Mouse (Mus musculus): ENCODE results near the gene Snhg11. TPM values are rescaled to one million over a fixed set of nuclear protein-coding genes. Genes with fewer than 3 reads are reported as not detected.
A peak's percentile ranks its signal among the peaks of the same experiment; 100 is the strongest.

Snhg11 gene
- polyA plus RNA-seq, 1 experiment from 2014 or later: 5.7 TPM

- Histone ChIP-seq H3K4me1 (ENCODE audit: control insufficient read depth, insufficient read depth, low read length) (peaks cover 16% of the 10 kb centered on the region), H3K36me3 (ENCODE audit: control insufficient read depth, insufficient read depth, low read length) (peaks cover 35% of the 10 kb centered on the region), H3K9ac (ENCODE audit: low read depth, low read length) (no peak overlapping the region), H3K4me2 (ENCODE audit: low read depth, low read length) (no peak overlapping the region), H3K9me3 (ENCODE audit: control insufficient read depth, low read length) (no peaks in the 10 kb centered on the region), H3K27ac (ENCODE audit: low read length) (no peak overlapping the region), H3K4me3 (ENCODE audit: low read length) (no peak overlapping the region), H3K27me3 (replicated peaks; ENCODE audit: control insufficient read depth, insufficient read depth, low read length) (no peaks in the 10 kb centered on the region)
- no peak for ATAC-seq
- WGBS: 80% methylated on average over 7 of the region's 7 CpGs
Measured at GRCm38 (mm10) chr2:158354348-158355114, 20.9 kb upstream of the Snhg11 start.

GRCm38 (mm10) chr2:158355238-158355637 lies 20.2 kb upstream of the Snhg11 start:
- no peak overlapping the region for H3K9ac ChIP-seq (ENCODE audit: low read depth, low read length)
- no peak overlapping the region for H3K4me3 ChIP-seq (ENCODE audit: low read length)
- no peak overlapping the region for H3K4me2 ChIP-seq (ENCODE audit: low read depth, low read length)
- H3K27ac ChIP-seq (ENCODE audit: low read length): no peak overlapping the region
- 90% methylated on average over 2 of the region's 2 CpGs for WGBS
- H3K27me3 ChIP-seq (replicated peaks; ENCODE audit: control insufficient read depth, insufficient read depth, low read length): no peaks in the 10 kb centered on the region
- peaks cover 35% of the 10 kb centered on the region for H3K36me3 ChIP-seq (ENCODE audit: control insufficient read depth, insufficient read depth, low read length)
- ATAC-seq: no peak
- H3K4me1 ChIP-seq (ENCODE audit: control insufficient read depth, insufficient read depth, low read length): peaks cover 23% of the 10 kb centered on the region
- H3K9me3 ChIP-seq (ENCODE audit: control insufficient read depth, low read length): no peaks in the 10 kb centered on the region

DNA sequence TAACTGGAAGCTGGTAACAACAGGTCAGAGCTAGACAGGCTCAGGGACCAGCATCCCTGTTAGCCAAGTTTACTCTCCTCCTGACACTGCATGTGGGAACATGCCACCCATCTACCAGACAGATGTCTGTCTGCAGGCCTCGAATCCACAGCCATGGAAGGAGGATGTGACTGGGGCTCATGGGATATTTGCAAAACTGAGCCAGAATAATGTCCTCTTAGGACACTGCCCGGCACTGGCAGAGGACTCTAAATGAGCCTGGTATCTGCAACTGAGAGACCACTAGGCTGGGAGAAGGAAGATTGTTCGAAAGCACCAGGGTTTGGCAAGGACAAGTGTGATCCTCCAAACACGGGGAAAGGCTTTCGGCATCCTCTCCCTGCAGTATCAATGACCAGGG lies 19.3 kb upstream of the Snhg11 start:
- Histone ChIP-seq H3K9me3 (ENCODE audit: control insufficient read depth, low read length) (no peaks in the 10 kb centered on the region), H3K36me3 (ENCODE audit: control insufficient read depth, insufficient read depth, low read length) (peaks cover 35% of the 10 kb centered on the region), H3K4me1 (ENCODE audit: control insufficient read depth, insufficient read depth, low read length) (peaks cover 25% of the 10 kb centered on the region), H3K27ac (ENCODE audit: low read length) (no peak overlapping the region), H3K4me2 (ENCODE audit: low read depth, low read length) (no peak overlapping the region), H3K4me3 (ENCODE audit: low read length) (no peak overlapping the region), H3K27me3 (replicated peaks; ENCODE audit: control insufficient read depth, insufficient read depth, low read length) (no peaks in the 10 kb centered on the region), H3K9ac (ENCODE audit: low read depth, low read length) (no peak overlapping the region)
- 89% methylated on average over 5 of the region's 5 CpGs for WGBS
- no peak for ATAC-seq

DNA sequence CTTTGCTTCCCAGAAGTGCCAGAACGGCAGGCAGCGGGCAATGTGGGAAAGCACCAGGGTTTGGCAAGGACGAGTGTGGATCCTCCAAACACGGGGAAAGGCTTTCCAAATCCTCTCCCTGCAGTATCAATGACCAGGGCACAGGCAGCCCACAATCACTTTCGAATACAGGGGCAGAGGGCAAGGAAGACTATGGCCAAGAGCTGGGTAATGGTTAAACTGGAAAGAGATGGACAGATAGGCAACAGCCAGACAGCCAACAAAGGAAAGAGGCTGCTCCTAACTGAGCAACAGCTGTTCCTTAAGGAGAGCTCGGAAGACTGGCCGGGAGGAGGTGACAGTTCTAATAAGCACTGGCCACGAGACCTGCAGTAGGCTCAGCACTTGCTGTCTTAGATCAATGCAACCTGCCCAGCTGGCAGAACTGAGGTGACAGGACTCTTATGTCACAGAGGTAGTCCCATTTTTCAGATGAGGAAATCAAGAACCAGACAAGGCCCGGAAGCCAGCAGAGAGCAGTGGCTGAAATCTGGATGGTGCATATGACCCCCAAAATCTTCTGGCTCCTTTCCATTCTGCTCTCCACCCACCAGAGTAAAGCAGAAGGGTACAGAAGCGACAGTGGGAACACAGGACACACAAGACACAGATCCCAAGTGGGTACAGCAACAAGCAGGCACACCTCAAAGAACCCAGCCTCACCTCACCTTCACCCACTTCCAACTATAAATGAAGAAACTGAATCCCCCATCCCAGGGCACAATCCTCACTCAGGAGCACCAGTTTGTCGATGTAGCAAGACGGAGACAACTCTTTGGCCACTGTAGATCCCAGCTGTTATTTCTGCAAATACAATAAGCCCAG lies 15.4 kb upstream of the Snhg11 start:
- peaks cover 35% of the 10 kb centered on the region for H3K36me3 ChIP-seq (ENCODE audit: control insufficient read depth, insufficient read depth, low read length)
- peak overlapping the region; percentile 80 for H3K27ac ChIP-seq (ENCODE audit: low read length)
- H3K27me3 ChIP-seq (replicated peaks; ENCODE audit: control insufficient read depth, insufficient read depth, low read length): no peaks in the 10 kb centered on the region
- H3K4me2 ChIP-seq (ENCODE audit: low read depth, low read length): peak overlapping the region; percentile 78
- H3K4me1 ChIP-seq (ENCODE audit: control insufficient read depth, insufficient read depth, low read length): peaks cover 25% of the 10 kb centered on the region
- peak overlapping the region; percentile 80 for H3K4me3 ChIP-seq (ENCODE audit: low read length)
- H3K9me3 ChIP-seq (ENCODE audit: control insufficient read depth, low read length): no peaks in the 10 kb centered on the region
- 56% methylated on average over 12 of the region's 12 CpGs for WGBS
- peak overlapping the region; percentile 93 for H3K9ac ChIP-seq (ENCODE audit: low read depth, low read length)
- peak; percentile 10; the same call in 1 of the 2 replicates for ATAC-seq

DNA sequence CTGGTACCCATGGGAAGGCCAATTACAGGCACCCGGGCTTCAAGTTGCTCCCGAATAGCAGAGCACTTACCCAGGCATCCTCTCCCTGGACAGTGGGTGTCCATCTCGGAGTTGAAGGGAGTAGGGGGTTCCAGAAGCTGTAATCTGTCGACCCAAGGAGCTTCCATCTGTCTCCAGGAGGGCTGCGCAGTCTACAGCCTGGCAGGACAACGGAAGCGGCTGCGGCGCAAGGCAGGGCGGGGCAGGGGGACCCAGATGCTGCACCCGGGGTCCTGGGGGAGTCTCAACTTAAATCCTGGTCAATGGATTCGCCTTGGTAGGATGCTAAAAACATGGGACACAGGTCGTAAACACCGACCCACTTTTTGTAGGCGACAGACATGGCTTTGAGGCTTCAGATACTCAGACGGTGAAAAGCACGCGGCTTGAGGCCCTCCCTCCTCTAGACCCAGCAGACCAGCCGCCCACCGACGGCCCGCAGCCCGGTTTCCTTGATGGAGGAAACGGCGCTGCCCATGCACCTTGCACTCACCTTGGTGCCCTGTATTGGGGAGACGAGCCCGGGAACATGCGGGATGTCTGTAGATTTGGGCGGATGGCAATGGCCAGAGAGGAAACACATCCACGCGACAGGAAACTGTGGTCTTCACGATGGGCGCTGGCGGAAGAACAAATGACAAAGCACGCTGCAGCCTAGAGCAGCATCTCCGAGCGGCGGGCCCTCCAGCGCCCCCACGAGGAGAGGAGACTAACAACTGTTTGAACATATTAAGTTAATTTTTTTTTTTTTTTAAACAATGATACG lies 14.4 kb upstream of the Snhg11 start:
- no peaks in the 10 kb centered on the region for H3K27me3 ChIP-seq (replicated peaks; ENCODE audit: control insufficient read depth, insufficient read depth, low read length)
- peak; percentile 88 for ATAC-seq
- H3K9ac ChIP-seq (ENCODE audit: low read depth, low read length): peak overlapping the region; percentile 93
- H3K27ac ChIP-seq (ENCODE audit: low read length): peak overlapping the region; percentile 80
- H3K4me2 ChIP-seq (ENCODE audit: low read depth, low read length): peak overlapping the region; percentile 78
- peak overlapping the region; percentile 80 for H3K4me3 ChIP-seq (ENCODE audit: low read length)
- H3K9me3 ChIP-seq (ENCODE audit: control insufficient read depth, low read length): no peaks in the 10 kb centered on the region
- H3K4me1 ChIP-seq (ENCODE audit: control insufficient read depth, insufficient read depth, low read length): peaks cover 25% of the 10 kb centered on the region
- peaks cover 25% of the 10 kb centered on the region for H3K36me3 ChIP-seq (ENCODE audit: control insufficient read depth, insufficient read depth, low read length)
- WGBS: under 1% methylated on average over 41 of the region's 41 CpGs

GRCm38 (mm10) chr2:158361678-158362320 lies 13.6 kb upstream of the Snhg11 start:
- Histone ChIP-seq H3K27me3 (replicated peaks; ENCODE audit: control insufficient read depth, insufficient read depth, low read length) (no peaks in the 10 kb centered on the region), H3K4me3 (ENCODE audit: low read length) (peak overlapping the region; percentile 80), H3K27ac (ENCODE audit: low read length) (peak overlapping the region; percentile 34), H3K4me1 (ENCODE audit: control insufficient read depth, insufficient read depth, low read length) (peaks cover 25% of the 10 kb centered on the region), H3K9me3 (ENCODE audit: control insufficient read depth, low read length) (no peaks in the 10 kb centered on the region), H3K9ac (ENCODE audit: low read depth, low read length) (peak overlapping the region; percentile 34; the same call in 1 of the 2 replicates), H3K4me2 (ENCODE audit: low read depth, low read length) (peak overlapping the region; percentile 30; the same call in 1 of the 2 replicates), H3K36me3 (ENCODE audit: control insufficient read depth, insufficient read depth, low read length) (peaks cover 25% of the 10 kb centered on the region)
- ATAC-seq: peak; percentile 49
- 37% methylated on average over 8 of the region's 8 CpGs for WGBS

DNA sequence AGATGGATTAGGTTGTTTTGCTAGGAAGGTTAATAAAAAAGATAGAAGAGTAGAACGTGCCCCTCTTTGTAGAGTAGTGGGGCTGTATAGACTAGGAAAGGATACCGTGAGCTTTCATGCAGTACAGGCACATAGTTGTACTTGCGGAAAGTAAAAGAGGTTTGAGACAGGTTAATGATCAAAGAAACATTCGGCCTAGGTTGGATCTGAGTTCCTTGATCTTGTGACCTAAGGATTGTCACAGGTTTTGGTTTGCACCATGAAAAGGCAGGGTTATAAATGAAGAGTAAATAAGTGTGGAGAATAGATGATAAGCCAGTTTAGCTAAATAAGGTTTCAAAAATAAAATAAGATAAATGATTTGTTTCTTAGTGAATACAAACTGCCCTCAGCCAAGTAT lies 11.3 kb upstream of the Snhg11 start:
- Histone ChIP-seq H3K4me2 (ENCODE audit: low read depth, low read length) (no peak overlapping the region), H3K4me1 (ENCODE audit: control insufficient read depth, insufficient read depth, low read length) (peaks cover 13% of the 10 kb centered on the region), H3K9me3 (ENCODE audit: control insufficient read depth, low read length) (no peaks in the 10 kb centered on the region), H3K4me3 (ENCODE audit: low read length) (no peak overlapping the region), H3K36me3 (ENCODE audit: control insufficient read depth, insufficient read depth, low read length) (peaks cover 3% of the 10 kb centered on the region; the same call in 1 of the 2 replicates), H3K27ac (ENCODE audit: low read length) (no peak overlapping the region), H3K27me3 (replicated peaks; ENCODE audit: control insufficient read depth, insufficient read depth, low read length) (no peaks in the 10 kb centered on the region), H3K9ac (ENCODE audit: low read depth, low read length) (no peak overlapping the region)
- no peak for ATAC-seq
- 66% methylated on average over 4 of the region's 4 CpGs for WGBS

- H3K4me1 ChIP-seq (ENCODE audit: control insufficient read depth, insufficient read depth, low read length): peaks cover 2% of the 10 kb centered on the region; the same call in 1 of the 2 replicates
- WGBS: 74% methylated on average over 12 of the region's 12 CpGs
- H3K27me3 ChIP-seq (replicated peaks; ENCODE audit: control insufficient read depth, insufficient read depth, low read length): no peaks in the 10 kb centered on the region
- ATAC-seq: no peak
- H3K36me3 ChIP-seq (ENCODE audit: control insufficient read depth, insufficient read depth, low read length): no peaks in the 10 kb centered on the region
- no peak overlapping the region for H3K9ac ChIP-seq (ENCODE audit: low read depth, low read length)
- H3K27ac ChIP-seq (ENCODE audit: low read length): no peak overlapping the region
- H3K4me3 ChIP-seq (ENCODE audit: low read length): no peak overlapping the region
- H3K4me2 ChIP-seq (ENCODE audit: low read depth, low read length): no peak overlapping the region
- no peaks in the 10 kb centered on the region for H3K9me3 ChIP-seq (ENCODE audit: control insufficient read depth, low read length)
Measured at GRCm38 (mm10) chr2:158365099-158365850, 10.2 kb upstream of the Snhg11 start.
